Mouse (Mus musculus): Measurements from ENCODE around the gene Pbx4. TPM values are rescaled to one million over a fixed set of nuclear protein-coding genes. Genes with fewer than 3 reads are reported as not detected.

Gene Pbx4
- total RNA-seq (2015; ENCODE audit: low replicate concordance) (1.5 and 2.1 TPM in 2 replicates), total RNA-seq (2017; ENCODE audit: low replicate concordance) (2.8 TPM in 1 of 2 replicates, not detected in the other)

- ATAC-seq (replicated peaks; ENCODE audit: low FRiP score, poor library complexity, severe bottlenecking), result peak; percentile 95
Observed at GRCm38 (mm10) chr8:69832298-69832853, at the start of gene Pbx4. Pbx4 (plus strand) TSS chr8:69832491.

- ATAC-seq (replicated peaks; ENCODE audit: low FRiP score, poor library complexity, severe bottlenecking), result no peak
Observed at GRCm38 (mm10) chr8:69789105-69789504, 43.2 kb upstream of the Pbx4 start.

GRCm38 (mm10) chr8:69789731-69790130 lies 42.6 kb upstream of the Pbx4 start:
- ATAC-seq (replicated peaks; ENCODE audit: low FRiP score, poor library complexity, severe bottlenecking), result no peak

GRCm38 (mm10) chr8:69790364-69790763 lies 41.9 kb upstream of the Pbx4 start:
- peak; percentile 22; the same call in 1 of the 2 replicates for ATAC-seq (replicated peaks; ENCODE audit: low FRiP score, poor library complexity, severe bottlenecking)

GRCm38 (mm10) chr8:69790773-69791367 lies 41.4 kb upstream of the Pbx4 start, which contains the start of the genes Atp13a1 and Zfp866:
Atp13a1 (plus strand) TSS chr8:69791163.
Zfp866 (minus strand) TSS chr8:69791178.
- peak; percentile 96 for ATAC-seq (replicated peaks; ENCODE audit: low FRiP score, poor library complexity, severe bottlenecking)

- ATAC-seq (replicated peaks; ENCODE audit: low FRiP score, poor library complexity, severe bottlenecking), result 0 out of 2 replicates have a peak, but pooled peaks have one; percentile 7
Observed at GRCm38 (mm10) chr8:69791415-69792068, 40.7 kb upstream of the Pbx4 start.

GRCm38 (mm10) chr8:69793666-69794065 lies 38.6 kb upstream of the Pbx4 start:
- no peak for ATAC-seq (replicated peaks; ENCODE audit: low FRiP score, poor library complexity, severe bottlenecking)

GRCm38 (mm10) chr8:69794096-69794495 lies 38.2 kb upstream of the Pbx4 start:
- ATAC-seq (replicated peaks; ENCODE audit: low FRiP score, poor library complexity, severe bottlenecking), result no peak

- no peak for ATAC-seq (replicated peaks; ENCODE audit: low FRiP score, poor library complexity, severe bottlenecking)
Observed at GRCm38 (mm10) chr8:69794901-69795300, 37.4 kb upstream of the Pbx4 start.

GRCm38 (mm10) chr8:69796721-69797345 lies 35.5 kb upstream of the Pbx4 start:
- no peak for ATAC-seq (replicated peaks; ENCODE audit: low FRiP score, poor library complexity, severe bottlenecking)

GRCm38 (mm10) chr8:69797661-69798060 lies 34.6 kb upstream of the Pbx4 start:
- ATAC-seq (replicated peaks; ENCODE audit: low FRiP score, poor library complexity, severe bottlenecking), result no peak

GRCm38 (mm10) chr8:69799261-69799660 lies 33.0 kb upstream of the Pbx4 start:
- ATAC-seq (replicated peaks; ENCODE audit: low FRiP score, poor library complexity, severe bottlenecking), result no peak

- ATAC-seq (replicated peaks; ENCODE audit: low FRiP score, poor library complexity, severe bottlenecking), result no peak
Observed at GRCm38 (mm10) chr8:69799946-69800345, 32.3 kb upstream of the Pbx4 start.

GRCm38 (mm10) chr8:69801796-69802195 lies 30.5 kb upstream of the Pbx4 start:
- no peak for ATAC-seq (replicated peaks; ENCODE audit: low FRiP score, poor library complexity, severe bottlenecking)

- no peak for ATAC-seq (replicated peaks; ENCODE audit: low FRiP score, poor library complexity, severe bottlenecking)
Observed at GRCm38 (mm10) chr8:69802216-69802615, 30.1 kb upstream of the Pbx4 start.

- no peak for ATAC-seq (replicated peaks; ENCODE audit: low FRiP score, poor library complexity, severe bottlenecking)
Observed at GRCm38 (mm10) chr8:69803366-69803765, 28.9 kb upstream of the Pbx4 start.

- ATAC-seq (replicated peaks; ENCODE audit: low FRiP score, poor library complexity, severe bottlenecking), result no peak
Observed at GRCm38 (mm10) chr8:69804537-69804936, 27.8 kb upstream of the Pbx4 start.

GRCm38 (mm10) chr8:69805086-69805485 lies 27.2 kb upstream of the Pbx4 start:
- ATAC-seq (replicated peaks; ENCODE audit: low FRiP score, poor library complexity, severe bottlenecking), result no peak

GRCm38 (mm10) chr8:69805491-69805890 lies 26.8 kb upstream of the Pbx4 start:
- no peak for ATAC-seq (replicated peaks; ENCODE audit: low FRiP score, poor library complexity, severe bottlenecking)

- ATAC-seq (replicated peaks; ENCODE audit: low FRiP score, poor library complexity, severe bottlenecking), result no peak
Observed at GRCm38 (mm10) chr8:69807236-69807635, 25.1 kb upstream of the Pbx4 start.

All from erythroblast, adult 5-6 weeks (primary cell).